Mouse (Mus musculus): ENCODE results near the gene Rgs7bp.

The Rgs7bp gene

GRCm38 (mm10) chr13:105054181-105054940 is at the start of gene Rgs7bp:
Gene Rgs7bp, minus strand, starts transcription at chr13:105054930.
- DNase-seq, result peak; percentile 83

DNA sequence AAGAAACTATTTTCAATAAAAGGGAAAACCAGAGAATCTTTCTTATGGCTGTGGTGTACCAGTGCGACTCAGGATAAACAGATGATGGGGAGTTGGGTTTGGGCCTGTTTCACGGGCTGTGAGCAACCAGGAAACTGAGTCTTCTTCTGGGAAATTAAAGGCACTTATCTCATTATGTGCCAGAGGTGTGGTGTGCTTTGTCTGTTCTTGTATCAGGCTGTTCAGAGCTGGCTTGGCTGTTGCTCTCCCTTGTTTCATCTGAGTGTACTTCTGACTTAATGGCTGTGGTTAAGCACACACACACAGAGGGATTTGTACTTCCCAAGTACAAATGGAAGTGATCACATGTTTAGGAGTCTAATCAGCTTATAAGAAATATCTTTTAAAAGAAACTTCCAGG is 49.7 kb upstream of the Rgs7bp start:
- DNase-seq, result no peak

GRCm38 (mm10) chr13:105100705-105101104 is 46.0 kb upstream of the Rgs7bp start:
- DNase-seq, result no peak

DNA sequence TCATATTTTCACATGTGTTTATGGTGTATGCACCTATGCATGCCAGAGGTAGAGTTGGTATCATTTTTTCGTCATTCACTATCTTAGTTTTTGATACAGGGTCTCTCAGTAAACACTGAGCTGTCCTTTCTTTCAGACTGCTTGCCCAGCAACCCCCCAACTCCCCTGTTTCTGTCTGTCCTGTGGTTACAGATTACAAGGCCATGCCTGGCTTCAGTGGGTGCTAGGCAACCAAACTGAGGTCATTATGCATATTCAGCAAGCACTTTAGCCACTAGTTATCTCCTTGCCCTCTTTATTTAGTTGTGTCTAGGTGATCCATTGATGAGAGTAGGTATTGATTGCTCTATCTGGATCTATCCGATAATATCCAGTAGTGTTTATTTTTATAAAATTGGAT is 41.6 kb upstream of the Rgs7bp start:
- peak; percentile 18 for DNase-seq

GRCm38 (mm10) chr13:105089276-105089675 is 34.5 kb upstream of the Rgs7bp start:
- no peak for DNase-seq

- no peak for DNase-seq
Measured at GRCm38 (mm10) chr13:105081862-105082261, 27.1 kb upstream of the Rgs7bp start, which contains the start of gene 4933425L06Rik. Gene 4933425L06Rik, plus strand, starts transcription at chr13:105082122.

DNA sequence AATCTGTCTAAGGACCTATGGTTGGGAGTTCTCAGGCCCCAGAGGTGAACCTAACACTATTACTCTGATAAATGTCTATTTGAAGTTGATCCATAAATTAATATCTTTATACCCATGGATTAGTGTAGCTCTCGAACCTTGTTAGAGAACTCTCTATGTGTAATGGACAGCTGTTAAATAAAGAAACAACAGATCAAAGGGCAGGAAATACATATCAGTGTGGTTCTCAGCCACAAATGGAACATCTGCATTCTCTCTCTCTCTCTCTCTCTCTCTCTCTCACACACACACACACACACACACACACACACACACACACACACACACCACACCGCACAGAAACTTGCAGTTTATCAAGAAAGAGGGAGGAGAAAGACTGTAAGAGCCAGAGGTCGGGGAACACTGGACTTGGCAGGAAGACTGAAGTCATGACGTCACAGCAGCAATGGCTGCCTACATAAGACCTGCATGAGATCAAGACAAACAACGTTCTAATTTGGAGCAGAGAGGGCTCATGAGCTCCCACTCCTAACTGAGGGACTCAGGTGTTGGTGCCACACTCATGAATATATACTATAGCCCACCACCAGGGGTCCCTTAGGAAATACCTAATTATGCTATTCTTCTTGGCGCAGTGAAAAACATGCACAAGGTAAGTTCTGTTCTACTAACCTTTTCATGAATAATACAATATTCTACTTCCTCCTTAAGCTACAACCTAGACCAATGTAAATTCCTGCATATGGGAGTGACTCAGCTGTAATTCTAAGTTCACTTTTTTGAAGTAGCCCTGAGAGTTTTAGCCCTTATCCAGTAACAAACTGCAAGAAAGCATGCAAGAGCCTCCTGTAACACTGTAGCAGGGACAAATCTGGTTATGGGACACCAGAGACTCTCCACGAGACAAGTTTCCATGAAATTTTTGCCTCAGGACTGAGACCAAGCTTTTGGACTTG is 12.4 kb upstream of the Rgs7bp start:
- DNase-seq, result no peak

- no peak for DNase-seq
Measured at GRCm38 (mm10) chr13:105066119-105066518, 11.4 kb upstream of the Rgs7bp start.

DNA sequence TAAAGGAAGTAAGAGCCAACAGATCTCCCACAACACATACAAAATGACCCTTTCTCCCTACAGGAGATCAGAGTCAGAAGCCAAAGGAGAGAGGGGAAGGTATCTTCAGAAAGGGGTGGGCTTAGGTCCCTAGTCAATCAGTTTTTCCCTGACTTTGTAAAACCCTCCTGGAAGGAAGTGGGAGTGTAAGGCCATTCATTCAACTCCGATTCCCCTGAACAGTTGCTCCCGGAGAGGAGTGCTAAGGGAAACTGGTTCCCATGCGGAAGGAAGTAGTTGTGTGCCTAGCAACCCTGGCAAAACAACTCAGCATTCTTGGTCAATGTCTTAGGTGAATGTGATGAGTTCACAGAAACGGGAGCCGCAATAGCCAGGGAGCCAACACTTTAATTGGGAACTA is 644 bp upstream of the Rgs7bp start:
- peak; percentile 45 for DNase-seq

DNA sequence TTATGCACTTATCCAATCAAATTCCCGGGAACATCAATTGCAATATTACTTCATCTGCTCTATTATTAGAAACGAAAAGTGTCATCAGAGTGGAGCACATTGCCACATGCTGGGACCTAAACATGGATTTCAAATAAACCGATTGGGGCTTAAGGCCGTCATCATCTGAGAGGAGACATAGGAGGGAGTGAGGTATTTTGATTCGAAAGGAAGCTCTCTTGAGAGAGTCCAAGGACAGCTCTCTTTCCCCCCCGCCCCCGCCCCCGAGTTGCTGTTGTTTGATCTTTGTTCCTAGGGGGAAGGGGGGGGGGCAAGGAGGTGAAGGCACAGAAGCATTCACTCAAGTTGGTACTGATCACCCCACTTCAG is 195 bp upstream of the Rgs7bp start:
- no peak for DNase-seq

- DNase-seq, result peak; percentile 30
Measured at GRCm38 (mm10) chr13:105053618-105054017, 1.1 kb downstream of the Rgs7bp start.

DNA sequence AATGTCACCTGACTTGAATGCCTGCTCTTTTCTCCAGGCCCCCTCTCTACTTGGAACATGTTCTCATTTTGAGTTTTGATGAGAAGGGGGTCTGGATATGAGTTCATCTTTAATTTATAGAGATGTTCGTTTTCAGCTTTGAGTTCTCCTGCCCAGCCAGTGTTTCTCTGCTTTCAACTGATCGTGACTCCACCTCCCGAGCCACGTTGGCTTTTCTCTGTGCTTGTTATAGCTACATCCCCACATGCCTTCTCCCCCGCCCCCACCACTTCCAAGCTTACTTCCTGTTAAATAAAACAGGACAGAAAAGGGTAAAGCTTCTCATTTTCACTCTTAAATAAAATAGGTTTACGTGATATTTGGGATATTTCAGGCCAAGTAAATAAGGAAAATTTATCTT is 3.3 kb downstream of the Rgs7bp start:
- DNase-seq, result no peak

DNA sequence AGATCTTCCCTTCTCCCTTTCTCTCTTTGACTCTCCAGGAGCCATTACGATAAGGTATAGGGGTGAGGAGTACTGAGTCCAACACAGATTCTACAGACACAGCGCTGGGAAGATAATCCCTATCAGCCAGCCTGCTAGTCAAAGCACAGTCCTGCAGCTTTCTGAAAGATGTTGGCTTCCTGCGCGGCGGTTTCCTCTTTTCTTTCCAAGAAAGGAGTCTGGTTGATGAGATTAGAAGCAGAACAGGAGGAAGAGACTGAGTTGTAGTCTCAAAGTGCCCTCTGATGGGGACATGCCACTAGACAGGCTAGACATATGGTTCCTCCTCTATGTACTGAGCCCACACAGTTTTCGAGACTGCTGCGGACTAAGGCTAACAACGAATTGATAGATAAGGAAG is 6.1 kb downstream of the Rgs7bp start:
- DNase-seq, result no peak

DNA sequence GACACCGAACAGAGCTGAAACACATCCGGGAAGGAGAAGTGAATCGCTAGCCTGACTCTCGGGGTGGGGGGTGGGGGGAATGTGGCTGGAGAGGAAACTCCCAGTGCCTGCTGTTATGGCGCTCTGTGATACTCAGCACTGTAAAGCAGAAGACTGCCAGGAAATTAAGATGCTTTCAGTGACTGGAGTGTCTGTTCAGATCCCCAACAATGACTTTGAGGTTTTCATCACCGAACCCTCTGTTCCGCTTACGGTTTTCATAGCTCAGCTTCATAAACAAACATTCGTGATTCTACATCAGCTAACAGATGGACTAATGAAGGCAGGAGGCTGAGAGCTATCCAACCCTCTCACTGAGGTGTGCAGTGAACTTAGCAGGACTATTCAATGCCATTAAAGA is 7.4 kb downstream of the Rgs7bp start:
- DNase-seq, result no peak

DNA sequence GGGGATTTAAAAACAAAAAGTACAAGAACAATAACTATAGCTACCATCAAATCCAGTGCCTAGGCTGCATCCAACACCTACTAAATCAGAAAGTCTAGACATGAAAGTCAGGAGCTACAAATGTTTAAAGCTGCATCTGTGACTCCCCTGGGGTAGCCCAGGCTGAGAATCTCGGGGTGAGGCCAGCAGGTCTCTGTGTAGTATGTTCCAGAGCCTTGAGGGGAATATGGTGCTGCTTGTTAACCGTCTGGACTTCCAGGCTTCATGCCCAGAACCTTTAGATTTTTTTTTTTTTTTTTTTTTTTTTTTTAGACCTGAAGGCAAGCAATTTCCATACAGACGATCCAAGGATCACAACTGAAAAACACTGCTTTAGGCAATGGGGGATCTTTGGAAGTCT is 10.8 kb downstream of the Rgs7bp start:
- no peak for DNase-seq

DNA sequence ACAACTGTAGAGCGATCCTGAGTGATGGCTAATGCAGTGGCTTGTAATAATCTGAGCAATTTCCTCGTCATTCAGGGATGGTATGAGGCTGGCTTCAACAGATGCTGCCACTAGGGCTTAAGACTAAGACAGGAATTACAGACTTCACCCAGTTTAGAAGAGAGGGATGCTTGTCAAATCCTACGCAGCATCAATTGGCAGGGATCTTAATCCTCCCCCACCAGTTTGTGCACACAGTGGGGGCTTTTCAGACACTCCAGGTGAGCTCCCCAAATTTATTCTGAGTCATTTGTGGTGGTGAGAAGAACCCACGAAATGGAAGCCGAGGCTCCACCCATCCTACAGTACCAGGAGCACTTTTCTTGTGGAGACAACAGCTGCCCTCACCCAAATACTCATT is 16.4 kb downstream of the Rgs7bp start:
- DNase-seq, result no peak

DNA sequence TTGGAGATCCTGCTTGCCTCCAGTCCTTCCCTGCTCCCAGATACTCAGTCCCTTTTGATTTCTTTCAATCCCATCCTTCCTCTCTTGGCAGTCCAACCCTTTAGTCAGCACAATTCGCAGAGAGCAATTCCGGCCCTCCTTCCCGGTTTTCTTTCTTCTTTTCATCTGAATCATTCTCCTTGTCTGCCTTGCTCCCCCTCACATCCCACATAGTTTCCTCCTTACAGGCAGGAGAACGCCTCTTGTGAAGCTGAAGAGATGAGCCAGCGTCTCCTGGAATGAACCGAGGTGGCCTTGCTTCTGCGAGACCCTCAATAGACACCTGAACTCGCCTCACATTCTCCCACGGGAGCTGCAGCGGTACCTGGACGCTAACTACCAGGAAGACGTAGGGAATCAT is 16.9 kb downstream of the Rgs7bp start:
- no peak for DNase-seq

- no peak for DNase-seq
Measured at GRCm38 (mm10) chr13:105031882-105032281, 22.8 kb downstream of the Rgs7bp start.

DNA sequence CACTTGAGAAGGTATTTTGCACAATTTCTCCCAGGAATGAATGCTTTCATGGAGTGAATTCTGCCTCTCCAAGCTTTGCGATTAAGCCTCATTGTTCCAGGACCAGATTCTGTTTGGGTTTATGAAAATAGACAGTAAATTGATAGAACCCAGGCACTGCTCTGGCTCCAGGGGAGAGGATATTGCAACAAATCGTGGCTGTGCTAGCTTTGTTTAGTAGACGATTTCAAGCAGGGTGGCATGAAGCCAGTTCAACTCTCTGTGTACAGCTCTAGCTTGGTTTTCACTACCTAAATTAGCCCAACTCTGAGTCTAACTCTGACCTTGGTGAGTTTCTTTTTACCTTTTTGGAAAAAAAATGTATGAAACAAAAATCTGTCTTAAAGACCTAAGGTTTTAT is 26.5 kb downstream of the Rgs7bp start:
- DNase-seq, result no peak

- DNase-seq, result no peak
Measured at GRCm38 (mm10) chr13:105016577-105016976, 38.2 kb downstream of the Rgs7bp start.

GRCm38 (mm10) chr13:105015710-105016404 is 38.9 kb downstream of the Rgs7bp start:
- no peak for DNase-seq

DNA sequence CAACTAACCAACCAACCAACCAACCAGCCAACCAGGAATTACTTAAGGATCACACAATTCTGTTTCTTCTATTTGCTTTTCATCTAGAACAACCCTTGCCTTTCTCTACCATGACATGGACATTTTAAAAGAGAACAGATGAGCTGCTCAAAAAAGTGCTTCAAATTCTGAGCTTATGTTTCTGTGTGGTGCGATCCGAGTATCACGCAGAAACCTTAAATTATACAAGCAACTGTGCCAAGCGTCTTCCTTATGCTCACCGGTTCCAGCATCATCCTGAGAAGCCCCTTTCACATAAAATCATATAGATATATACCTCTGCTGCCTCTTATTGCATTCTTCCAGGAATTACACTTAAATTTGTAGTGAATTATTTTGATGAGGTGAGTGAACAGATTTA is 43.4 kb downstream of the Rgs7bp start:
- DNase-seq, result no peak

DNA sequence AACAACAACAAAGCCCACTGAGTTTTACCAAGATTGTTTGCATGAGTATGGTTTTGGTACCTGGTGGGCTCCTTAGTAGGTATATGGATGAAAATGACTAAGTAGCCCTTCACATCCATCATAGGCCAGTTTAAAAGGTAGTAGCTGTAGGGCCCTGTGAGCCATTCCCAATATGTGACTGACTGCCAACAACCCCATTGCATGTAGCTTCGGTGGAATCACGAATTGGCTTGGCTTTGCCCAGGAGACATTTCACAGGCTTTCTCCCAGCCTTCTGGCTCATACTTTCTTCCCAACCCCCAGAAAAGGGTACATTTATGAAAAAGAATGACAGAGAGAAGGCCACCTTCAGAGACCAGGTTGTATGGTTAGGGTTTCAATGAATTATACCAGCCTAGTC is 45.8 kb downstream of the Rgs7bp start:
- no peak for DNase-seq

GRCm38 (mm10) chr13:105002831-105003157 is 51.9 kb downstream of the Rgs7bp start:
- no peak for DNase-seq
